Mouse (Mus musculus): ENCODE results near the gene Pacsin2.
"Not testable (repeated sequence)": the region's sequence is repeated elsewhere in the genome, so short reads cannot be mapped to it uniquely, and the experiment has no call there.

The Pacsin2 gene

GRCm38 (mm10) chr15:83419562-83419961 lies 44.8 kb downstream of the Pacsin2 start:
- DNase-seq = no peak

GRCm38 (mm10) chr15:83418685-83419084 lies 45.7 kb downstream of the Pacsin2 start:
- DNase-seq = no peak

- DNase-seq = no peak
These were observed 46.5 kb downstream of the Pacsin2 start for GRCm38 (mm10) chr15:83417916-83418315.

- no peak for DNase-seq
These were observed 47.0 kb downstream of the Pacsin2 start for GRCm38 (mm10) chr15:83417407-83417806.

- no peak for DNase-seq
These were observed 49.0 kb downstream of the Pacsin2 start for GRCm38 (mm10) chr15:83415391-83415790.

GRCm38 (mm10) chr15:83411616-83412015 lies 52.8 kb downstream of the Pacsin2 start:
- no peak for DNase-seq

- DNase-seq = no peak
These were observed 53.7 kb downstream of the Pacsin2 start for GRCm38 (mm10) chr15:83410735-83411134.

- no peak for DNase-seq
These were observed 54.1 kb downstream of the Pacsin2 start for GRCm38 (mm10) chr15:83410270-83410669.

- no peak for DNase-seq
These were observed 55.5 kb downstream of the Pacsin2 start for GRCm38 (mm10) chr15:83408692-83409442.

GRCm38 (mm10) chr15:83408216-83408615 lies 56.2 kb downstream of the Pacsin2 start:
- no peak for DNase-seq

GRCm38 (mm10) chr15:83407502-83407901 lies 56.9 kb downstream of the Pacsin2 start:
- no peak for DNase-seq

GRCm38 (mm10) chr15:83405866-83406265 lies 58.5 kb downstream of the Pacsin2 start:
- not testable (repeated sequence) for DNase-seq

- DNase-seq = no peak
These were observed 60.4 kb downstream of the Pacsin2 start for GRCm38 (mm10) chr15:83404008-83404407.

- DNase-seq = peak; percentile 45
These were observed 61.4 kb downstream of the Pacsin2 start for GRCm38 (mm10) chr15:83403016-83403415.

- no peak for DNase-seq
These were observed 71.7 kb downstream of the Pacsin2 start for GRCm38 (mm10) chr15:83392722-83393121.

- DNase-seq = no peak
These were observed 76.5 kb downstream of the Pacsin2 start for GRCm38 (mm10) chr15:83387911-83388310.

- DNase-seq = no peak
These were observed 80.8 kb downstream of the Pacsin2 start for GRCm38 (mm10) chr15:83383633-83384032.

GRCm38 (mm10) chr15:83383136-83383535 lies 81.3 kb downstream of the Pacsin2 start:
- DNase-seq = no peak

- DNase-seq = no peak
These were observed 81.9 kb downstream of the Pacsin2 start for GRCm38 (mm10) chr15:83382467-83382866.

- DNase-seq = no peak
These were observed 87.3 kb downstream of the Pacsin2 start for GRCm38 (mm10) chr15:83377153-83377552.

- DNase-seq = peak; percentile 65
These were observed 89.3 kb downstream of the Pacsin2 start for GRCm38 (mm10) chr15:83375136-83375535.

- DNase-seq = no peak
These were observed 90.3 kb downstream of the Pacsin2 start for GRCm38 (mm10) chr15:83374076-83374475.

- not testable (repeated sequence) for DNase-seq
These were observed 95.7 kb downstream of the Pacsin2 start for GRCm38 (mm10) chr15:83368702-83369101.

GRCm38 (mm10) chr15:83368261-83368660 lies 96.1 kb downstream of the Pacsin2 start:
- DNase-seq = no peak

Data from retina, postnatal 1 day (tissue).